Mouse (Mus musculus): ENCODE data around the gene Cr2.
"Not testable (repeated sequence)": the region's sequence is repeated elsewhere in the genome, so short reads cannot be mapped to it uniquely, and the experiment has no call there.

Gene Cr2

GRCm38 (mm10) chr1:195175980-195176931 is at the start of gene Cr2:
Gene Cr2 (minus strand): TSS chr1:195176716.
- DNase-seq (ENCODE audit: low spot score in 2 of 2): peak; percentile 95

- DNase-seq (ENCODE audit: low spot score in 2 of 2): no peak
These were observed 45.3 kb upstream of the Cr2 start for GRCm38 (mm10) chr1:195221781-195222180.

DNA sequence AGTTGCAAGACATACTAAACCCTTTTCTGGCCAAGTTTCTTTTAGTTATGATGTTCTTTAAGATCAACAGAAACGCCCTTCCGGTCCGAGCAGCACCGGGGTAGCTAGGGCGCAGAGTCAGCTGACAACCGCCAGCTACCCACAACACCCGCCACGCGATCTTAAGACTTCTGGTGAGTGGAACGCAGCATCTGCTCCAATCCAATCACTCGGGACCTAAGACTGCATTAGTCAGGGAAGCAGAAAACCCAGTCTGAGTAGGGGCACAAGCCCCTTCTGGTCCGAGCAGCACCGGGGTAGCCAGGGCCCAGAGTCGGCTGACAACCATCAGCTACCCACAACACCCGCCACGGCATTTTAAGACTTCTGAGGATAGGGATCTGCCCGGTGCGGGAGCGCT is 36.3 kb upstream of the Cr2 start:
- DNase-seq (ENCODE audit: low spot score in 2 of 2): not testable (repeated sequence)

DNA sequence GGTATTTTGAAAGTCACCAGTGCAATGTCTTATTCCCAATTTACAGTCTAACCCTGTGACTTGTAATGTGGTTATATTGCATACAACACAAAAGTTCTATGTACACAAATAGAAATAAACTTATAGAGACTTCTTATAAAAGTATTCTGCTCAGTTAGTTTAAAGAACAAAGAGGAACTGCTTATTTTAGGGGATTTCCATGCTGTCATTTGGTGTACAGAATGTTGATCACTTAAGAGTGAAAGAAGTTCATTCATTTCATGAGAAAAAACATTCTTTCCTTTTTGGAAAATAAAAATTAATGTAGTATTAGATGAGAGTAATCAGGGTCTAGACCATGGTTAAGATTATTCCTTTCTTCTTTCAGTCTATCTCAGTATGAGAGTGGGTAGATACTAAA is 8.2 kb upstream of the Cr2 start:
- DNase-seq (ENCODE audit: low spot score in 2 of 2): peak in 1 of 2 experiments; percentile 45

- no peak for DNase-seq (ENCODE audit: low spot score in 2 of 2)
These were observed 11.3 kb downstream of the Cr2 start for GRCm38 (mm10) chr1:195164996-195165755.

DNA sequence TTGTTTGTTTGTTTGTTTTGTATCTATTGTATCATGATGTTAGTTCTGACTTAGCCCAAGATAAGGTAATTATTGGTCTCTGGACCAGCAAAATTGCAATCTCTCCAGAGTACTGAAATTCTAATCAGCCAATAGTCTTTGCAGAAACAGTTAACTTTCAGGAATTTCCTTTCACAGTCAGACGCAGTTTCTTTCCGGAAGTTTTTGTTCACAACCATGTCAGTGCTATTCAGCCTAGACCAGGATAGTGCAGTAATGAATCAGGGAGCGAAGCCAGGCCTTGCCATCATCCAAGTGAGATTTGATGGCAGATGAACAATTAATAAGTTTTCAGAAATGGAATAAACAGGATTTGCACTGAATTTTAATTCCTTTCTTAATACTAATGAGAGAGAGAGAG is 44.4 kb downstream of the Cr2 start:
- no peak for DNase-seq (ENCODE audit: low spot score in 2 of 2)

DNA sequence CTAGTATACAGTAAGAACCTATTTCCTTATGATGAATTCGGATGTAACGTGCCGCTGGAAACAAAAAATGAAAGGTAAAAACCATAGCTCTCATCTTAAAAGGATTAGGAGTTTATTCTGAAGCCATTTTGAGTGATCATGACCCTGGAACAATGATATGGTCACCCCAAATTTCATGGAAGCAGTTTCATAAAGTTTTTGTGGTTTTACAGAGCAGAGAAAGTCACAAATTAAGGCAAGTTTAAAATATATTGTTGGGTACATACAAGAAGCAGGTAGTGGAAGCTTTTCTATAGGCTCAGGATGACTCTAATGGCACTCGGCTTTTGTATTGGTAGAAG is 44.9 kb downstream of the Cr2 start:
- no peak for DNase-seq (ENCODE audit: low spot score in 2 of 2)

GRCm38 (mm10) chr1:195130953-195131674 is 45.4 kb downstream of the Cr2 start, which contains the start of gene Cr1l:
Gene Cr1l (minus strand): TSS chr1:195131586.
- peak; percentile 92 to 94 for DNase-seq (ENCODE audit: low spot score in 2 of 2)

DNA sequence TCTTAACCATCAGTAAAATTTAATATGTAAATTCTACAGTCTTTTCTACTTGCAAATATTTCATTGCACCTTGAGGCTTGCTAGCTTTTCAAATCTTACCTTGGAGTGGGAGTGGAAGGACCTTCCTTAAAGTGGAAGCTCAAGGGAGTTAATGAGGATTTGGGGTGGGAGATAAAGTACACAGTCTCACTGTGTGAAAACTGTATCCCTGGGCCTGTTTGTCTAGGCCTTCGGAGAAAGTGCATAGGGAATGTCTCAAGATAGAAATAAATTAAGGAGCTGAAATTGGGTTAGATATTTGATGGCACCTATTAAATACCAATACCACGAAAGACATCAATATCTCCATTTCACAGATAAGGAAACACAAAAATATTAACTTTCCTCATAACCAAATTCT is 46.0 kb downstream of the Cr2 start:
- DNase-seq (ENCODE audit: low spot score in 2 of 2): no peak

DNA sequence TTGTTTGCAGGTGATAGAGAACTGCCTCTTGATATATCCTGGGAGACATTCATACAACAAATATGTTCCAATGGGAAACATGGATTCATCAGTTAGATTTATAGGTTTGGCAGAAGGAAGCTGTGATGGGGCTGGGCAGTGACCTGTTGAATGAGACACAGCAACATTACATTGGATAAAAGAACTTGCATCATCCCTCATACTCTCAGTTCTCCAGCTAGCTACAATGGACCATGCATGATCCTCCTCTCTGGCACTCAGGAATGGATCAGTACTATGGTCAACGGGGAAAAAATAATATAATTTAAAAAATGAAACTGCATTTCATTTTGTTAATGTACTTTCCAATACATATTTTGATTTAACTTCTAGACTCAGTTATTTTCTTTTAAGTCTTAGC is 46.6 kb downstream of the Cr2 start:
- DNase-seq (ENCODE audit: low spot score in 2 of 2): no peak

GRCm38 (mm10) chr1:195114414-195114813 is 62.1 kb downstream of the Cr2 start:
- DNase-seq (ENCODE audit: low spot score in 2 of 2): no peak

GRCm38 (mm10) chr1:195113621-195114020 is 62.9 kb downstream of the Cr2 start:
- no peak for DNase-seq (ENCODE audit: low spot score in 2 of 2)

- DNase-seq (ENCODE audit: low spot score in 2 of 2): no peak
These were observed 75.8 kb downstream of the Cr2 start for GRCm38 (mm10) chr1:195100693-195101092.

GRCm38 (mm10) chr1:195098004-195098403 is 78.5 kb downstream of the Cr2 start:
- DNase-seq (ENCODE audit: low spot score in 2 of 2): no peak

- peak; percentile 70 to 74 for DNase-seq (ENCODE audit: low spot score in 2 of 2)
These were observed 84.2 kb downstream of the Cr2 start, which contains the start of gene Cd46 for GRCm38 (mm10) chr1:195092220-195092720. Gene Cd46 (minus strand): TSS chr1:195092249.

DNA sequence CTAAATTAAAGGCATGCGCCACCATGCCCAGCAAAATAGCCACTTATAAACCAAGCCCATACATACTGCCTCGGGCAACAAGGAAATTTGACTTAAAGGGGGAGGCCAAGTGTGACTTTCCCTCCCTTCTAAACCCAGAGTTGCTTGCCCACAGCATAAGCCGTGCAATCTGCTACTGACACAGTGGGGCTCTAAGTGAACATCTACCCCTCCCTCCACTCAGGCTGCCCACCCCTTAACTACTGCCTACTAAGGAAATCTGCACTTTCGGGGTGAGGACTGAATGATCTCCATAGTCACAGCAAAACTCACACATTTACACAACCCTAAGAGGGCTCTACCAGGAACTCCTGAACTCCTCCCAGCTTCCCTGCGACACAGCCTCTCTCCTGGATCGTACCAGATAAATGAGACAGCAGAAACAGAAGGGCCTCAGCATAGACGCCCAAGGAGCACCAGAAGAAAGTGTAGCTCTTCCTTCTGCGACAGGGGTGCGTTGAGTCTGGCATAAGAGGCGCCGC is 84.8 kb downstream of the Cr2 start:
- no peak for DNase-seq (ENCODE audit: low spot score in 2 of 2)
